Mouse (Mus musculus) ES-E14 (cell line): ENCODE data around the gene Abhd17c.

ENCODE experiments used
- HCFC1 ChIP-seq: IDR thresholded peaks from 2 replicates; pipeline ENCODE4 v1.6.1; 2012; ENCODE audit warnings: low read length, inconsistent platforms, borderline replicate concordance; ENCODE audit not compliant: insufficient read depth
- ZC3H11A ChIP-seq: IDR thresholded peaks from 2 replicates; pipeline ENCODE4 v1.6.1; 2012; ENCODE audit warnings: low read depth, mild to moderate bottlenecking, inconsistent platforms, low read length, borderline replicate concordance
- ZNF384 ChIP-seq: IDR thresholded peaks from 2 replicates; pipeline ENCODE4 v1.6.1; 2012; ENCODE audit warnings: low read depth, low read length, inconsistent platforms

- TF ChIP-seq ZNF384 (no peak), HCFC1 (no peak), ZC3H11A (no peak)
Measured at GRCm38 (mm10) chr7:84111716-84112350, 39.9 kb downstream of the Abhd17c start.
